Mouse (Mus musculus): ENCODE results near the gene Swsap1.
A peak's percentile ranks its signal among the peaks of the same experiment; 100 is the strongest.

Gene Swsap1

GRCm38 (mm10) chr9:21962416-21963059, 7.0 kb downstream of the Swsap1 start:
- DNase-seq (ENCODE audit: low read depth, low spot score) = peak; percentile 18

- peak; percentile 38 for DNase-seq (ENCODE audit: low read depth, low spot score)
Observed at GRCm38 (mm10) chr9:21963417-21963816, 7.9 kb downstream of the Swsap1 start, which contains the start of gene Epor. TSS of gene Epor (minus strand) at chr9:21963506.

- no peak for DNase-seq (ENCODE audit: low read depth, low spot score)
Observed at GRCm38 (mm10) chr9:21968883-21969282, 13.3 kb downstream of the Swsap1 start.

GRCm38 (mm10) chr9:21969304-21969703, 13.7 kb downstream of the Swsap1 start:
- no peak for DNase-seq (ENCODE audit: low read depth, low spot score)

GRCm38 (mm10) chr9:21976626-21977175, 21.1 kb downstream of the Swsap1 start:
- DNase-seq (ENCODE audit: low read depth, low spot score) = no peak

- DNase-seq (ENCODE audit: low read depth, low spot score) = no peak
Observed at GRCm38 (mm10) chr9:21977331-21977730, 21.8 kb downstream of the Swsap1 start.

GRCm38 (mm10) chr9:21977972-21978371, 22.4 kb downstream of the Swsap1 start:
- DNase-seq (ENCODE audit: low read depth, low spot score) = no peak

GRCm38 (mm10) chr9:21978398-21979128, 23.0 kb downstream of the Swsap1 start:
- no peak for DNase-seq (ENCODE audit: low read depth, low spot score)

GRCm38 (mm10) chr9:21983911-21984310, 28.4 kb downstream of the Swsap1 start:
- DNase-seq (ENCODE audit: low read depth, low spot score) = no peak

- DNase-seq (ENCODE audit: low read depth, low spot score) = no peak
Observed at GRCm38 (mm10) chr9:21987592-21988342, 32.2 kb downstream of the Swsap1 start.

- DNase-seq (ENCODE audit: low read depth, low spot score) = no peak
Observed at GRCm38 (mm10) chr9:21988421-21989101, 33.0 kb downstream of the Swsap1 start.

- DNase-seq (ENCODE audit: low read depth, low spot score) = no peak
Observed at GRCm38 (mm10) chr9:21989230-21990110, 33.9 kb downstream of the Swsap1 start, which contains the start of gene Rgl3. TSS of gene Rgl3 (minus strand) at chr9:21989446.

GRCm38 (mm10) chr9:21992227-21992626, 36.7 kb downstream of the Swsap1 start:
- no peak for DNase-seq (ENCODE audit: low read depth, low spot score)

- no peak for DNase-seq (ENCODE audit: low read depth, low spot score)
Observed at GRCm38 (mm10) chr9:21996178-21996867, 40.8 kb downstream of the Swsap1 start.

- no peak for DNase-seq (ENCODE audit: low read depth, low spot score)
Observed at GRCm38 (mm10) chr9:22000296-22000695, 44.7 kb downstream of the Swsap1 start.

- DNase-seq (ENCODE audit: low read depth, low spot score) = no peak
Observed at GRCm38 (mm10) chr9:22001633-22002032, 46.1 kb downstream of the Swsap1 start.

GRCm38 (mm10) chr9:22002194-22003162, 46.9 kb downstream of the Swsap1 start, which contains the start of the genes Ccdc151 and Prkcsh:
TSS of gene Ccdc151 (minus strand) at chr9:22002634.
TSS of gene Prkcsh (plus strand) at chr9:22002806.
- DNase-seq (ENCODE audit: low read depth, low spot score) = peak; percentile 100

- DNase-seq (ENCODE audit: low read depth, low spot score) = no peak
Observed at GRCm38 (mm10) chr9:22003163-22003554, 47.6 kb downstream of the Swsap1 start.
